Mouse (Mus musculus): ENCODE results near the gene Ralgds. TPM values are rescaled to one million over a fixed set of nuclear protein-coding genes. Genes with fewer than 3 reads are reported as not detected.
A peak's percentile ranks its signal among the peaks of the same experiment; 100 is the strongest.

Gene Ralgds
- total and polyA plus RNA-seq, 2 experiments from 2014 or later = 84.6 to 292 TPM

DNA sequence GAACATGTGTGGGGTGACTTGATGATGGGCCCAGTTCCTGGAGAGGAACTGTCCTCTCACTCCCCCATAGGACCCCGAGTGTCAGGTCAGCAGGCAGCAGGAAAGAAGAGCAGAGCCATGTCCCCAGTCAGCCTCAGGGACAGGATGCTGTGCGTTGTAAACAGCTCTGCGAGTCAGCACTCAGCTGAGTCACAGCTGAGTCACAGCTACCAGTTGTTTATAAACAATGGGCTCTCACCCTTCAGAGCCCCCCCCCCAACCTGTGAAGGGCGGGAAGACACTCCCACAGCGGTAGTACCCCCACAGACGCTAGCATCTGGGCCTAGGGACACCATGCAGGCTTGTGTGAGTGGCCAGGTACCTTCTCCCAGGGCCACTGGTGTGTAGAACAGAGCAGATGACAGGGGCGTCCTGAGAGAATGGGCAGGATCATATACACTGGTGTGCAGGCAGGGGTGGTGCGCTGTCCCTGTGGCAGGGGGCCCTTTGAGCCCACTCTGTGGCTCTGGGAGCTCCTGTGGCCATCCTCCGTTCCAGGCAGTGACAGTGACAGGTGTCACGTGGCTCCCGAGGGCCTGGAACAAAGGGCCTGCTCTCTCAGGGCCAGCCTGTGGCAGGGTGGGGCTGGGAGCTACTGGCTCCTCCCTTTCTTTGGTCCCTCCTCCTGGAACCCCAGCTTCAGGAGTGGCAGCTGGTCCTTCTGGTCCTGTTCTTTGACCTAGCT lies 12.5 kb downstream of the Ralgds start:
- ATAC-seq (ENCODE audit: low FRiP score) (peak; percentile 20; the same call in 1 of the 2 replicates), DNase-seq (ENCODE audit: low spot score) (peak; percentile 70)
- Histone ChIP-seq H3K4me2 (ENCODE audit: low read depth, low read length, poor library complexity, severe bottlenecking) (no peak overlapping the region), H3K27ac (ENCODE audit: low read depth, low read length) (peak overlapping the region; percentile 48), H3K4me3 (ENCODE audit: low read depth, low read length) (no peak overlapping the region), H3K4me1 (ENCODE audit: insufficient read depth, low read length) (peaks cover 25% of the 10 kb centered on the region), H3K27me3 (ENCODE audit: insufficient read depth, low read length) (no peaks in the 10 kb centered on the region), H3K9ac (replicated peaks; ENCODE audit: low read length, poor library complexity, severe bottlenecking) (peak overlapping the region; percentile 34; the same call in 1 of the 2 replicates), H3K36me3 (ENCODE audit: insufficient read depth, low read length) (peaks cover 19% of the 10 kb centered on the region), H3K9me3 (ENCODE audit: low read length) (no peaks in the 10 kb centered on the region)
- 9% methylated on average over 11 of the region's 11 CpGs for WGBS
- TF ChIP-seq CTCF (IDR thresholded peaks at IDR 0.05) = no peak

DNA sequence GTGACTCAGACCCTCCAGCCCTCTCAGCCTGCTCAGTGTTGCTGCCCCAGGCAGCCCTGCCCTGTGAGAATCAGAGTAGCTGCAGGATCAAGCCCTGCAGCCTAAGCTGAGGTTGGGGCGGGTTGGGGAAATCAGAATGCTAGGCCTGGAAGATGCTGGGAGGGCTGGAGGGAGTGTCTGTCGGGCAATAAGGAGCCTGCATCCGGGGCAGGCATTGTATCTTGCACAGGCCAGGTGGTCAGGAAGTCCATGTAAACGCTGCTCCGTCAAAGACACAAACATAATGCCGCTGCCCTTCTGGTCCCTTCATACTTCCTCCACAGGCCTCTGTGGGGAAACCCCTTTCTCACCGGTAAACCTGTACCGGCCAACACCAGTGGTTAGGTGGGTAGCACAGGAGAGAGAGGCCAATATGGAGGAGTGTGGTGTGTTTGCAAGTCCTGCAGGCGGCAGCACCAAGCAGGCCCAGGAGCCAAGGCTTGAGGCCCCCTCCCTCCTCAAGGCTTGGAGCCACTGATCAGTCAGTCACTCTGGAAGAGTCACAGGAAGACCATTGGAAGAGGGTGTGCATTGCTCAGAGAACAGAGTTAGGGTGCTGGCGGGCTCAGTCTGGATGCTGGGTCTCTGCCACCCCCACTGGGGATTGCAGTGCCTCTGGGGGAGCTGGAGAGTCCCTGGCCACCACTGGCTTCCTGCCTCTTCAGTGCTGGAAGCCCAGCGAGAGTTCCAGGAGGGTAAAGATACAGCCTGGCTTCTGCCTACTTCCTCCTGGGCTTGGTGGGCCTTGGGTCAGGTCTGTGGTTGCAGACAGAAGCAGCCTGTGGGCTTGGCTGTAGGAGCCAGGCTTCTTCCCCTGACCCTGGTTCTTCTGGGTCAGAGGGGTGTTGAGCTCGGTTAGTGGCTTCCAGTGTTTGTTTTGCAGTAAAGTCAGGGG lies 13.3 kb downstream of the Ralgds start:
- peak; percentile 68 for TF ChIP-seq CTCF (IDR thresholded peaks at IDR 0.05)
- peaks cover 23% of the 10 kb centered on the region for H3K4me1 ChIP-seq (ENCODE audit: insufficient read depth, low read length)
- H3K27me3 ChIP-seq (ENCODE audit: insufficient read depth, low read length) = no peaks in the 10 kb centered on the region
- peaks cover 19% of the 10 kb centered on the region for H3K36me3 ChIP-seq (ENCODE audit: insufficient read depth, low read length)
- H3K4me3 ChIP-seq (ENCODE audit: low read depth, low read length) = no peak overlapping the region
- no peaks in the 10 kb centered on the region for H3K9me3 ChIP-seq (ENCODE audit: low read length)
- H3K9ac ChIP-seq (replicated peaks; ENCODE audit: low read length, poor library complexity, severe bottlenecking) = 0 out of 2 replicates have a peak overlapping the region, but pooled peaks have one; percentile 34
- H3K4me2 ChIP-seq (ENCODE audit: low read depth, low read length, poor library complexity, severe bottlenecking) = no peak overlapping the region
- WGBS = 41% methylated on average over 12 of the region's 12 CpGs
- ATAC-seq (ENCODE audit: low FRiP score) (peak; percentile 18; the same call in 1 of the 2 replicates), DNase-seq (ENCODE audit: low spot score) (no peak)
- peak overlapping the region; percentile 48 for H3K27ac ChIP-seq (ENCODE audit: low read depth, low read length)

- WGBS = 82% methylated on average over 19 of the region's 20 CpGs
- no peak for TF ChIP-seq CTCF (IDR thresholded peaks at IDR 0.05)
- Histone ChIP-seq H3K4me3 (ENCODE audit: low read depth, low read length) (no peak overlapping the region), H3K36me3 (ENCODE audit: insufficient read depth, low read length) (peaks cover 8% of the 10 kb centered on the region; the same call in 1 of the 2 replicates), H3K27me3 (ENCODE audit: insufficient read depth, low read length) (no peaks in the 10 kb centered on the region), H3K9ac (replicated peaks; ENCODE audit: low read length, poor library complexity, severe bottlenecking) (no peak overlapping the region), H3K4me2 (ENCODE audit: low read depth, low read length, poor library complexity, severe bottlenecking) (no peak overlapping the region), H3K27ac (ENCODE audit: low read depth, low read length) (peak overlapping the region; percentile 26; the same call in 1 of the 2 replicates), H3K9me3 (ENCODE audit: low read length) (no peaks in the 10 kb centered on the region), H3K4me1 (ENCODE audit: insufficient read depth, low read length) (peaks cover 29% of the 10 kb centered on the region)
- ATAC-seq (ENCODE audit: low FRiP score) (no peak), DNase-seq (ENCODE audit: low spot score) (no peak)
These were observed 14.8 kb downstream of the Ralgds start for GRCm38 (mm10) chr2:28527436-28528353.

DNA sequence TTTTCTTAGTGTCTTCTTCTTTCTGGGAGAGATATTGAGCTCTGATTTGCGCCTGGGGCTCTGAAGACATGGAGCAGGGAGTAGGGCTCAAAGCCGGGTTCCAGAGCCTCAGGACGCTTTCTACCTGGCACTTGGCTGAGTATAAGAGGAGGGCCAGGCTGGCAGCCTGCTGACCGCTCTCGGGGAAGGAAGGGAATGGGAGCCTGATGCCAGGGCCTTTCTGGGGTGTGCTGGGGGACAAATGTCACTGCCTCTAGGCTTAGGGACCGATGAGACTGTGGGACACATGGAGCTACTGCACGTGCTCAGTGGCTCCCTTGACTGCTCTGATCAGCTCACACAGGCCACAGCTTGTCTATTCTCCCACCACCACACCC lies 15.4 kb downstream of the Ralgds start:
- WGBS = 80% methylated on average over 6 of the region's 7 CpGs
- no peak overlapping the region for H3K9ac ChIP-seq (replicated peaks; ENCODE audit: low read length, poor library complexity, severe bottlenecking)
- ATAC-seq (ENCODE audit: low FRiP score) (no peak), DNase-seq (ENCODE audit: low spot score) (no peak)
- H3K36me3 ChIP-seq (ENCODE audit: insufficient read depth, low read length) = peaks cover 8% of the 10 kb centered on the region; the same call in 1 of the 2 replicates
- H3K9me3 ChIP-seq (ENCODE audit: low read length) = no peaks in the 10 kb centered on the region
- no peak overlapping the region for H3K4me2 ChIP-seq (ENCODE audit: low read depth, low read length, poor library complexity, severe bottlenecking)
- no peak overlapping the region for H3K4me3 ChIP-seq (ENCODE audit: low read depth, low read length)
- TF ChIP-seq CTCF (IDR thresholded peaks at IDR 0.05) = no peak
- peaks cover 33% of the 10 kb centered on the region for H3K4me1 ChIP-seq (ENCODE audit: insufficient read depth, low read length)
- no peaks in the 10 kb centered on the region for H3K27me3 ChIP-seq (ENCODE audit: insufficient read depth, low read length)
- no peak overlapping the region for H3K27ac ChIP-seq (ENCODE audit: low read depth, low read length)

DNA sequence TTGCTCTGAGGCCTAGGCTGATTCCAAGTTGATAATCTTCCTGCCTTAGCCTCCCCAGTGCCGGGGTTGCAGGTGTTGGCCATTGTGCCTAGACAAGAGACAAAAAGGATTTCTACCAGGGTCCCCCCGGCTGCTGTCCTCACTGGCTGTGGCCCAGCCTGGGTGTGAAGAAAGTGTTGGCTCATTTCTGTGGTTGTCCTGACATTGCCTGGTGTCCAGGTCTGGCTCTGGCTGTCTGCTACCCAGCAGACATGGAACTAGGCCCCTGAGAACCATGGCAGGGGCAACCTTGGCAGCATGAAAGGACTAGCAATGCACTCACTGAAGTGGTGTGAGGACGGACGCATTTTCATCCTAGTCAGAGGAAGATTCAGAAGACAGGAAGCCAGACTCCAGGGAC lies 16.9 kb downstream of the Ralgds start:
- no peak for DNase-seq (ENCODE audit: low spot score)
- H3K9me3 ChIP-seq (ENCODE audit: low read length) = no peaks in the 10 kb centered on the region
- no peak overlapping the region for H3K4me2 ChIP-seq (ENCODE audit: low read depth, low read length, poor library complexity, severe bottlenecking)
- peaks cover 8% of the 10 kb centered on the region; the same call in 1 of the 2 replicates for H3K36me3 ChIP-seq (ENCODE audit: insufficient read depth, low read length)
- no peak overlapping the region for H3K4me3 ChIP-seq (ENCODE audit: low read depth, low read length)
- no peak for ATAC-seq (ENCODE audit: low FRiP score)
- H3K27me3 ChIP-seq (ENCODE audit: insufficient read depth, low read length) = no peaks in the 10 kb centered on the region
- 0 out of 2 replicates have a peak overlapping the region, but pooled peaks have one; percentile 14 for H3K27ac ChIP-seq (ENCODE audit: low read depth, low read length)
- peaks cover 43% of the 10 kb centered on the region for H3K4me1 ChIP-seq (ENCODE audit: insufficient read depth, low read length)
- WGBS = 66% methylated on average over 4 of the region's 4 CpGs
- H3K9ac ChIP-seq (replicated peaks; ENCODE audit: low read length, poor library complexity, severe bottlenecking) = no peak overlapping the region
- no peak for TF ChIP-seq CTCF (IDR thresholded peaks at IDR 0.05)

All from midbrain, postnatal 0 days (tissue).